Mouse (Mus musculus) limb, embryonic 12.5 days (tissue): Measurements from ENCODE around the gene Hacd1. TPM values are rescaled to one million over a fixed set of nuclear protein-coding genes. Genes with fewer than 3 reads are reported as not detected.

Source experiments
- ATAC-seq: fragments of 200-750 bp; cut with Nextera tagmentation; 2 replicates; pipeline ENCODE4 v1.8.0; 2017; ENCODE audit warnings: low read depth, moderate TSS enrichment; ENCODE audit not compliant: insufficient number of reproducible peaks, insufficient read depth, low FRiP score, low TSS enrichment
- H3K27ac ChIP-seq: fragments of 300-500 bp; sonication (generic); 2 replicates; pipeline ENCODE4 v1.5.1; 2016; ENCODE audit warnings: mild to moderate bottlenecking, moderate library complexity
- H3K27me3 ChIP-seq: fragments of 300-500 bp; sonication (generic); 2 replicates; pipeline ENCODE4 v1.6.1; 2016; ENCODE audit warnings: mild to moderate bottlenecking, moderate library complexity
- H3K36me3 ChIP-seq: fragments of 300-500 bp; sonication (generic); 2 replicates; pipeline ENCODE4 v1.6.1; 2016; ENCODE audit warnings: mild to moderate bottlenecking, moderate library complexity
- H3K4me1 ChIP-seq: fragments of 300-500 bp; sonication (generic); replicated peaks from 2 replicates; pipeline ENCODE4 v1.6.1; 2016
- H3K4me2 ChIP-seq: fragments of 300-500 bp; sonication (generic); 2 replicates; pipeline ENCODE4 v1.6.1; 2016; ENCODE audit warnings: mild to moderate bottlenecking, moderate library complexity
- H3K4me3 ChIP-seq: fragments of 300-500 bp; sonication (generic); replicated peaks from 2 replicates; pipeline ENCODE4 v1.5.1; 2016; ENCODE audit warnings: mild to moderate bottlenecking
- H3K9ac ChIP-seq: fragments of 300-500 bp; sonication (generic); replicated peaks from 2 replicates; pipeline ENCODE4 v1.6.1; 2016; ENCODE audit warnings: mild to moderate bottlenecking, moderate library complexity
- H3K9me3 ChIP-seq: fragments of 300-500 bp; sonication (generic); 2 replicates; pipeline ENCODE4 v1.6.1; 2016; ENCODE audit warnings: mild to moderate bottlenecking, moderate library complexity
- WGBS: fragments of 180-500 bp; shearing (Covaris S2); methylation state at CpG from one replicate; pipeline ENCODE4 v1.1.7; 2016; 5-methylcytosine and 5-hydroxymethylcytosine counted together
- polyA plus RNA-seq: library from polyadenylated mRNA; unstranded; fragments of >200 nt; fragmentation: Nextera tagmentation; extraction: Ambion mirVana; gene quantifications from 2 replicates; pipeline ENCODE4 v1.2.1, GENCODE M21; 2016

The Hacd1 gene
- polyA plus RNA-seq, 1 experiment from 2014 or later, result 44.9 TPM

GRCm38 (mm10) chr2:14005121-14005520, 50.8 kb downstream of the Hacd1 start:
- H3K4me3 ChIP-seq, result no peak overlapping the region
- no peak overlapping the region for H3K9ac ChIP-seq
- no peak overlapping the region for H3K27ac ChIP-seq
- no peak for ATAC-seq
- no peaks in the 10 kb centered on the region for H3K27me3 ChIP-seq
- no peaks in the 10 kb centered on the region for H3K9me3 ChIP-seq
- no peaks in the 10 kb centered on the region for H3K36me3 ChIP-seq
- 90% methylated on average over 1 of the region's 1 CpGs for WGBS
- no peaks in the 10 kb centered on the region for H3K4me1 ChIP-seq
- H3K4me2 ChIP-seq, result no peak overlapping the region

- no peaks in the 10 kb centered on the region for H3K4me1 ChIP-seq
- 81% methylated on average over 1 of the region's 1 CpGs for WGBS
- H3K27ac ChIP-seq, result no peak overlapping the region
- no peak overlapping the region for H3K9ac ChIP-seq
- H3K36me3 ChIP-seq, result no peaks in the 10 kb centered on the region
- H3K4me3 ChIP-seq, result no peak overlapping the region
- ATAC-seq, result no peak
- no peaks in the 10 kb centered on the region for H3K9me3 ChIP-seq
- H3K27me3 ChIP-seq, result no peaks in the 10 kb centered on the region
- H3K4me2 ChIP-seq, result no peak overlapping the region
These were observed 95.8 kb downstream of the Hacd1 start for GRCm38 (mm10) chr2:13960136-13960535.

GRCm38 (mm10) chr2:13956463-13956862, 99.5 kb downstream of the Hacd1 start:
- 44% methylated on average over 2 of the region's 2 CpGs for WGBS
- H3K4me1 ChIP-seq, result no peaks in the 10 kb centered on the region
- no peak for ATAC-seq
- H3K27ac ChIP-seq, result no peak overlapping the region
- H3K27me3 ChIP-seq, result no peaks in the 10 kb centered on the region
- no peak overlapping the region for H3K9ac ChIP-seq
- H3K4me3 ChIP-seq, result no peak overlapping the region
- no peaks in the 10 kb centered on the region for H3K36me3 ChIP-seq
- H3K9me3 ChIP-seq, result no peaks in the 10 kb centered on the region
- no peak overlapping the region for H3K4me2 ChIP-seq

- ATAC-seq, result no peak
- no peak overlapping the region for H3K9ac ChIP-seq
- WGBS, result 54% methylated on average over 2 of the region's 2 CpGs
- no peaks in the 10 kb centered on the region for H3K27me3 ChIP-seq
- H3K9me3 ChIP-seq, result no peaks in the 10 kb centered on the region
- H3K4me2 ChIP-seq, result no peak overlapping the region
- no peak overlapping the region for H3K4me3 ChIP-seq
- no peak overlapping the region for H3K27ac ChIP-seq
- no peaks in the 10 kb centered on the region for H3K4me1 ChIP-seq
- no peaks in the 10 kb centered on the region for H3K36me3 ChIP-seq
These were observed 117.8 kb downstream of the Hacd1 start for GRCm38 (mm10) chr2:13938118-13938517.

- Histone ChIP-seq H3K4me2 (no peak overlapping the region), H3K9ac (no peak overlapping the region), H3K4me3 (no peak overlapping the region), H3K27ac (no peak overlapping the region), H3K9me3 (no peaks in the 10 kb centered on the region), H3K36me3 (no peaks in the 10 kb centered on the region), H3K4me1 (no peaks in the 10 kb centered on the region), H3K27me3 (no peaks in the 10 kb centered on the region)
- ATAC-seq, result no peak
- 77% methylated on average over 3 of the region's 3 CpGs for WGBS
These were observed 120.6 kb downstream of the Hacd1 start for GRCm38 (mm10) chr2:13935343-13935742.

- Histone ChIP-seq H3K36me3 (no peaks in the 10 kb centered on the region), H3K27ac (no peak overlapping the region), H3K4me3 (no peak overlapping the region), H3K9me3 (no peaks in the 10 kb centered on the region), H3K9ac (no peak overlapping the region), H3K4me1 (no peaks in the 10 kb centered on the region), H3K4me2 (no peak overlapping the region), H3K27me3 (no peaks in the 10 kb centered on the region)
- no peak for ATAC-seq
These were observed 123.7 kb downstream of the Hacd1 start for GRCm38 (mm10) chr2:13932253-13932652.

- Histone ChIP-seq H3K4me3 (no peak overlapping the region), H3K27me3 (no peaks in the 10 kb centered on the region), H3K27ac (no peak overlapping the region), H3K4me1 (no peaks in the 10 kb centered on the region), H3K9ac (no peak overlapping the region), H3K36me3 (no peaks in the 10 kb centered on the region), H3K4me2 (no peak overlapping the region), H3K9me3 (no peaks in the 10 kb centered on the region)
- ATAC-seq, result no peak
- 75% methylated on average over 1 of the region's 1 CpGs for WGBS
These were observed 125.2 kb downstream of the Hacd1 start for GRCm38 (mm10) chr2:13930724-13931123.

GRCm38 (mm10) chr2:13888568-13888967, 167.4 kb downstream of the Hacd1 start:
- Histone ChIP-seq H3K27ac (no peak overlapping the region), H3K27me3 (no peaks in the 10 kb centered on the region)

GRCm38 (mm10) chr2:13857461-13857860, 198.5 kb downstream of the Hacd1 start:
- H3K4me3 ChIP-seq, result no peak overlapping the region
- no peaks in the 10 kb centered on the region for H3K27me3 ChIP-seq
- no peaks in the 10 kb centered on the region for H3K4me1 ChIP-seq
- no peak overlapping the region for H3K4me2 ChIP-seq
- no peaks in the 10 kb centered on the region for H3K9me3 ChIP-seq
- no peak for ATAC-seq
- 68% methylated on average over 2 of the region's 2 CpGs for WGBS
- no peak overlapping the region for H3K27ac ChIP-seq
- no peaks in the 10 kb centered on the region for H3K36me3 ChIP-seq
- H3K9ac ChIP-seq, result no peak overlapping the region

More at GRCm38 (mm10) chr2:13888568-13888967, 167.4 kb downstream of the Hacd1 start:
- ATAC-seq, result no peak
- H3K4me2 ChIP-seq, result no peak overlapping the region
- H3K4me3 ChIP-seq, result no peak overlapping the region
- no peak overlapping the region for H3K9ac ChIP-seq
- no peaks in the 10 kb centered on the region for H3K9me3 ChIP-seq
- H3K4me1 ChIP-seq, result no peaks in the 10 kb centered on the region
- H3K36me3 ChIP-seq, result no peaks in the 10 kb centered on the region

GRCm38 (mm10) chr2:13855510-13855909, 200.4 kb downstream of the Hacd1 start:
- H3K27ac ChIP-seq, result no peak overlapping the region
- no peaks in the 10 kb centered on the region for H3K36me3 ChIP-seq
- no peak overlapping the region for H3K4me2 ChIP-seq
- H3K27me3 ChIP-seq, result no peaks in the 10 kb centered on the region
- H3K4me3 ChIP-seq, result no peak overlapping the region
- no peak for ATAC-seq
- 75% methylated on average over 3 of the region's 3 CpGs for WGBS
- no peak overlapping the region for H3K9ac ChIP-seq
- H3K4me1 ChIP-seq, result no peaks in the 10 kb centered on the region
- no peaks in the 10 kb centered on the region for H3K9me3 ChIP-seq

- no peak overlapping the region for H3K9ac ChIP-seq
- H3K4me1 ChIP-seq, result no peaks in the 10 kb centered on the region
- ATAC-seq, result no peak
- no peak overlapping the region for H3K4me3 ChIP-seq
- WGBS, result 83% methylated on average over 3 of the region's 3 CpGs
- no peaks in the 10 kb centered on the region for H3K9me3 ChIP-seq
- H3K4me2 ChIP-seq, result no peak overlapping the region
- H3K27me3 ChIP-seq, result no peaks in the 10 kb centered on the region
- no peak overlapping the region for H3K27ac ChIP-seq
- H3K36me3 ChIP-seq, result no peaks in the 10 kb centered on the region
These were observed 219.6 kb downstream of the Hacd1 start for GRCm38 (mm10) chr2:13836310-13836709.

GRCm38 (mm10) chr2:13834989-13835388, 220.9 kb downstream of the Hacd1 start:
- ATAC-seq, result no peak
- WGBS, result 34% methylated on average over 1 of the region's 1 CpGs
- H3K4me1 ChIP-seq, result no peaks in the 10 kb centered on the region
- no peaks in the 10 kb centered on the region for H3K9me3 ChIP-seq
- H3K4me2 ChIP-seq, result no peak overlapping the region
- no peak overlapping the region for H3K4me3 ChIP-seq
- H3K36me3 ChIP-seq, result no peaks in the 10 kb centered on the region
- no peaks in the 10 kb centered on the region for H3K27me3 ChIP-seq
- no peak overlapping the region for H3K27ac ChIP-seq
- no peak overlapping the region for H3K9ac ChIP-seq
